Mouse (Mus musculus): ENCODE results near the gene Rbbp7. TPM values are rescaled to one million over a fixed set of nuclear protein-coding genes. Genes with fewer than 3 reads are reported as not detected.
"Not testable (repeated sequence)": the region's sequence is repeated elsewhere in the genome, so short reads cannot be mapped to it uniquely, and the experiment has no call there.

The Rbbp7 gene
- polyA plus RNA-seq, 1 experiment from 2014 or later = 367 TPM

GRCm38 (mm10) chrX:162770726-162771125, 10.5 kb downstream of the Rbbp7 start:
- Histone ChIP-seq H3K4me1 (replicated peaks; ENCODE audit: control insufficient read depth, insufficient read depth, low read length) (no peaks in the 10 kb centered on the region), H3K36me3 (ENCODE audit: control insufficient read depth, insufficient read depth, low read length) (no peaks in the 10 kb centered on the region; the same call in 1 of the 2 replicates), H3K4me2 (ENCODE audit: low read depth, low read length, severe bottlenecking) (no peak overlapping the region), H3K9me3 (ENCODE audit: control insufficient read depth, low read length) (no peaks in the 10 kb centered on the region), H3K4me3 (ENCODE audit: low read depth, low read length) (no peak overlapping the region), H3K9ac (ENCODE audit: low read length) (no peak overlapping the region), H3K27ac (ENCODE audit: low read depth, low read length) (no peak overlapping the region), H3K27me3 (ENCODE audit: control insufficient read depth, insufficient read depth, low read length) (no peaks in the 10 kb centered on the region)
- ATAC-seq (replicated peaks; ENCODE audit: low FRiP score) (no peak), DNase-seq (ENCODE audit: low spot score) (no peak)
- WGBS = 77% methylated on average over 1 of the region's 1 CpGs

DNA sequence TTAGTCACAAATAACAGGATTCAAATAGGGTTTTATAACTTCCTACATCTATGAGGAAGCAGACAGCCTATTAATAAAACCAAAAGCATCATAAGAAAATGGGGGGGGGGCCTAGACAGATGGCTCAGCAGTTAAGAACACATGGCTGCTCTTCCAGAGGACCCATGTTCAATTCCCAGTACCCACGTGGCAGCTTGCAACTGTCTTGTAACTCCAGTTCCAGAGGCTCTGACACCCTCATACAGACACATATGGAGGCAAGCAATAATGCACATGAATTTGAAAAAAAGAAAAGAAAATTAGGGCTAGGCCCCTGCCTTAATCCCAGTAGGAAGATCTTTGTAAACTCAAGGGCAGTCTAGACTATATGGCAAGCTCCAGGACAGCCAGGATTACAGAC, 28.2 kb downstream of the Rbbp7 start:
- peaks cover 7% of the 10 kb centered on the region for H3K27me3 ChIP-seq (ENCODE audit: control insufficient read depth, insufficient read depth, low read length)
- no peaks in the 10 kb centered on the region for H3K36me3 ChIP-seq (ENCODE audit: control insufficient read depth, insufficient read depth, low read length)
- ATAC-seq (replicated peaks; ENCODE audit: low FRiP score) = no peak
- H3K9ac ChIP-seq (ENCODE audit: low read length) = no peak overlapping the region
- no peak overlapping the region for H3K4me3 ChIP-seq (ENCODE audit: low read depth, low read length)
- 73% methylated on average over 1 of the region's 1 CpGs for WGBS
- H3K4me1 ChIP-seq (replicated peaks; ENCODE audit: control insufficient read depth, insufficient read depth, low read length) = no peaks in the 10 kb centered on the region
- DNase-seq (ENCODE audit: low spot score) = no peak
- H3K27ac ChIP-seq (ENCODE audit: low read depth, low read length) = no peak overlapping the region
- no peaks in the 10 kb centered on the region for H3K9me3 ChIP-seq (ENCODE audit: control insufficient read depth, low read length)
- H3K4me2 ChIP-seq (ENCODE audit: low read depth, low read length, severe bottlenecking) = no peak overlapping the region

DNA sequence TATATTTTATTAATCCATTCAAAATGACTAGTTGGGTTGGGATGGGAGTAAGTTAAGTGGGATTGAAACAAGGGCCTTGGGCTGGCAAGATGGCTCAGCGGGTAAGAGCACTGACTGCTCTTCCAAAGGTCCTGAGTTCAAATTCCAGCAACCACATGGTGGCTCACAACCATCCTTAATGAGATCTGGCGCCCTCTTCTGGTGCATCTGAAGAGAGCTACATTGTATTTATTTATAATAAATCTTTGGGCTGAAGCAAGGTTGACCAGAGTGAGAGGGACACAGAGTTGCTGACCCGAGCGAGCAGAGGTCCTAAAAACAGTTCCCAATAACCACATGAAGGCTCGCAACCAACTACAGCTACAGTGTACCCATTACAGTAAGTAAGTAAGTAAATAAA, 31.2 kb downstream of the Rbbp7 start:
- H3K9me3 ChIP-seq (ENCODE audit: control insufficient read depth, low read length); H3K4me2 ChIP-seq (ENCODE audit: low read depth, low read length, severe bottlenecking); H3K4me1 ChIP-seq (replicated peaks; ENCODE audit: control insufficient read depth, insufficient read depth, low read length); ATAC-seq (replicated peaks; ENCODE audit: low FRiP score); H3K9ac ChIP-seq (ENCODE audit: low read length); H3K36me3 ChIP-seq (ENCODE audit: control insufficient read depth, insufficient read depth, low read length); DNase-seq (ENCODE audit: low spot score); H3K4me3 ChIP-seq (ENCODE audit: low read depth, low read length); H3K27me3 ChIP-seq (ENCODE audit: control insufficient read depth, insufficient read depth, low read length); H3K27ac ChIP-seq (ENCODE audit: low read depth, low read length): not testable (repeated sequence)
- 82% methylated on average over 5 of the region's 5 CpGs for WGBS

- no peak overlapping the region for H3K27ac ChIP-seq (ENCODE audit: low read depth, low read length)
- H3K9me3 ChIP-seq (ENCODE audit: control insufficient read depth, low read length) = no peaks in the 10 kb centered on the region
- H3K4me3 ChIP-seq (ENCODE audit: low read depth, low read length) = no peak overlapping the region
- no peaks in the 10 kb centered on the region for H3K4me1 ChIP-seq (replicated peaks; ENCODE audit: control insufficient read depth, insufficient read depth, low read length)
- no peaks in the 10 kb centered on the region for H3K27me3 ChIP-seq (ENCODE audit: control insufficient read depth, insufficient read depth, low read length)
- no peak overlapping the region for H3K9ac ChIP-seq (ENCODE audit: low read length)
- H3K36me3 ChIP-seq (ENCODE audit: control insufficient read depth, insufficient read depth, low read length) = no peaks in the 10 kb centered on the region
- peak; percentile 58 for DNase-seq (ENCODE audit: low spot score)
- H3K4me2 ChIP-seq (ENCODE audit: low read depth, low read length, severe bottlenecking) = no peak overlapping the region
- ATAC-seq (replicated peaks; ENCODE audit: low FRiP score) = no peak
These were observed 40.2 kb downstream of the Rbbp7 start for GRCm38 (mm10) chrX:162800371-162800770.

DNA sequence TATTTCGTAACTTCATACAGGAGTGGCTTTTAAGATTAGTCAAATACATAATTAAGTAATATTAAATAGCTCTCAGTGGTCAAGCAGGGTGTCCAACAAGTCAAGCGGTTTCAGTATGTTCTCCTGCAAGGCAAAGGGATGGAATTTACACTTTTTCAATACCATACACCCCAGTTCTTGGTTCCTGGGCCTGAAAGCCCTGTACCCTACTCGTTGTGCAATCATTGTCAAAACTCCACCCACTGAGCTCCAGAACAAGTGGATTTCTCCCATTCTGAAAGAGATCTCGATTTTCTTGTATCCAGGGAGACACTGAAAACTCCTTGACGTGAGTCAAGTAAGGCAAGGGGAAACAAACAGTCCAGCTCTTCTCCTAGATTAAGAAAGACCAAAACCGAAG, 67.8 kb downstream of the Rbbp7 start:
- no peaks in the 10 kb centered on the region for H3K27me3 ChIP-seq (ENCODE audit: control insufficient read depth, insufficient read depth, low read length)
- WGBS = 47% methylated on average over 6 of the region's 6 CpGs
- no peaks in the 10 kb centered on the region for H3K9me3 ChIP-seq (ENCODE audit: control insufficient read depth, low read length)
- H3K4me3 ChIP-seq (ENCODE audit: low read depth, low read length) = peak overlapping the region; percentile 54
- no peaks in the 10 kb centered on the region for H3K4me1 ChIP-seq (replicated peaks; ENCODE audit: control insufficient read depth, insufficient read depth, low read length)
- no peak overlapping the region for H3K27ac ChIP-seq (ENCODE audit: low read depth, low read length)
- no peaks in the 10 kb centered on the region for H3K36me3 ChIP-seq (ENCODE audit: control insufficient read depth, insufficient read depth, low read length)
- H3K9ac ChIP-seq (ENCODE audit: low read length) = peak overlapping the region; percentile 51; the same call in 1 of the 2 replicates
- H3K4me2 ChIP-seq (ENCODE audit: low read depth, low read length, severe bottlenecking) = peak overlapping the region; percentile 71
- DNase-seq (ENCODE audit: low spot score) (no peak), ATAC-seq (replicated peaks; ENCODE audit: low FRiP score) (no peak)

Other genes with a start within 250 kb of the Rbbp7 start
- 1.1 and 1.2 TPM in 2 replicates for gene Reps2, start 116.8 kb upstream of the Rbbp7 start, polyA plus RNA-seq (2014; fragmentation: Nextera tagmentation; extraction: Ambion mirVana)
- gene Txlng, start 69.1 kb downstream of the Rbbp7 start, polyA plus RNA-seq (2014; fragmentation: Nextera tagmentation; extraction: Ambion mirVana) = 18.7 and 20.9 TPM in 2 replicates
- 26.2 and 31.8 TPM in 2 replicates for gene Syap1, start 128.0 kb downstream of the Rbbp7 start, polyA plus RNA-seq (2014; fragmentation: Nextera tagmentation; extraction: Ambion mirVana)
- 81.0 and 85.1 TPM in 2 replicates for gene Ctps2, start 140.8 kb downstream of the Rbbp7 start, polyA plus RNA-seq (2014; fragmentation: Nextera tagmentation; extraction: Ambion mirVana)
- not detected in 2 replicates for gene S100g, start 204.2 kb downstream of the Rbbp7 start, polyA plus RNA-seq (2014; fragmentation: Nextera tagmentation; extraction: Ambion mirVana)